Mouse (Mus musculus) heart, embryonic 12.5 days (tissue): ENCODE measurements around the gene Celsr1. TPM values are rescaled to one million over a fixed set of nuclear protein-coding genes. Genes with fewer than 3 reads are reported as not detected.
A peak's percentile ranks its signal among the peaks of the same experiment; 100 is the strongest.

Experiments used
- ATAC-seq: fragments of 200-750 bp; cut with Nextera tagmentation; 2 replicates; pipeline ENCODE4 v1.8.0; 2017; ENCODE audit warnings: moderate TSS enrichment, moderate library complexity; ENCODE audit not compliant: insufficient number of reproducible peaks, low FRiP score
- H3K27ac ChIP-seq: fragments of 300-500 bp; sonication (generic); 2 replicates; pipeline ENCODE4 v1.5.1; 2016; ENCODE audit warnings: mild to moderate bottlenecking, moderate library complexity; ENCODE audit not compliant: poor library complexity, severe bottlenecking
- H3K27me3 ChIP-seq: fragments of 300-500 bp; sonication (generic); replicated peaks from 2 replicates; pipeline ENCODE4 v1.6.1; 2016; ENCODE audit warnings: mild to moderate bottlenecking, moderate library complexity
- H3K36me3 ChIP-seq: fragments of 300-500 bp; sonication (generic); 2 replicates; pipeline ENCODE4 v1.6.1; 2016; ENCODE audit warnings: mild to moderate bottlenecking, moderate library complexity
- H3K4me1 ChIP-seq: fragments of 300-500 bp; sonication (generic); replicated peaks from 2 replicates; pipeline ENCODE4 v1.6.1; 2016; ENCODE audit warnings: mild to moderate bottlenecking
- H3K4me2 ChIP-seq: fragments of 300-500 bp; sonication (generic); 2 replicates; pipeline ENCODE4 v1.6.1; 2016; ENCODE audit warnings: mild to moderate bottlenecking, moderate library complexity
- H3K4me3 ChIP-seq: fragments of 300-500 bp; sonication (generic); 2 replicates; pipeline ENCODE4 v1.5.1; 2016; ENCODE audit warnings: mild to moderate bottlenecking
- H3K9ac ChIP-seq: fragments of 300-500 bp; sonication (generic); 2 replicates; pipeline ENCODE4 v1.6.1; 2016; ENCODE audit warnings: mild to moderate bottlenecking, moderate library complexity
- H3K9me3 ChIP-seq: fragments of 300-500 bp; sonication (generic); replicated peaks from 2 replicates; pipeline ENCODE4 v1.6.1; 2016; ENCODE audit warnings: mild to moderate bottlenecking, moderate library complexity
- WGBS: fragments of 180-500 bp; shearing (Covaris S2); methylation state at CpG from one replicate; pipeline ENCODE4 v1.1.7; 2016; 5-methylcytosine and 5-hydroxymethylcytosine counted together
- polyA plus RNA-seq: library from polyadenylated mRNA; unstranded; fragments of >200 nt; fragmentation: Nextera tagmentation; extraction: Ambion mirVana; gene quantifications from 2 replicates; pipeline ENCODE4 v1.2.1, GENCODE M21; 2016

The Celsr1 gene
- polyA plus RNA-seq, 1 experiment from 2014 or later = 2.0 TPM

DNA sequence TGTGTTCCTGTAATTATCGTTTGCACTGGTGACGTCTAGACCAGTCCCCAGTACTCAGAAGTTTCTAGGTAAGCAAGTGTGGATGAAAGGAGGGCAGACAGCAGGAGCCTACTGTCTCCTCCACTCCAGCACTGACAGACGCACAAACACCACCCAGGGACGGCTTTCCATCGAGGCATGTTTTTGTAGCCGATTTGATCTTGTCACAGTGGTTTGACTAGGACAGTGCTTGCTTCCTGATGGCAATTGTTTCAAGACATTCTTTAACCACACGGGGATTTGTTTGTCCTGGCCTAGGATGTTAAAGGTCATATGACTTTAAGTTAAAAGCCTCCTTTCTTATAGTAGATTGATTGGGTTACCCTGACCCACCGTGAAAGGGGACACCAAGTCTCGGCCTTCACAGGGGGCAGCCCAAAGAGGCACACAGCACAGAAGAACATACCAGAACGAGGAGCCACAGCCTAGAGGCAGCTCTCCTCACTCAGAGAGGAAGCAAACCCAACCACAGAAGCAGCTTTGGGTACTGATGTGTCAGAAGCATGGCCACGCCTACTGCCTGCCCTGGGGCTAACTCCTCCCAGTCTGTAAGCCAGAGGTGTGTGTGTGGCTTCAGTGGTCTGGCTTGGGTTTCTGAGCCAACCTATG is 51.7 kb downstream of the Celsr1 start:
- peak; percentile 38; the same call in 1 of the 2 replicates for ATAC-seq

DNA sequence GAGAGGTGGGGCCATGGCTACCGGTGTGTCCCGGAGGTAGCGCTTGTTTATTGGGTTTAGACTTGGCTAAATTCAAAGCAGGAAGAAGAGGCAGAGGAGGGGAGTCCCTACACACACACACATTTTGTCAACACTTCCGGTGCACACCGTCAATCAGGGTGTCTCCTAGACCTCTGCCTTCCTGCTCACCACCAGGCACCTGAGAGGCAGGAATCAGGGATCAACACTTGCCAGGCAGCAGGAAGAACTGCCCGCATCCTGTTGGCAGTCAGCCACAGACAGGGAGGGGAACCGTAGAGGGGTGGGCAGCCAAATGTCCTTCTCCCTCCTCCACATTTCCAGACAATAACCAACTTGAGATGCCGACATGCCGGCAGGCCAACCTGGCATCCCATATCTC is 56.5 kb downstream of the Celsr1 start:
- Histone ChIP-seq H3K27me3 (no peaks in the 10 kb centered on the region), H3K27ac (no peak overlapping the region), H3K9me3 (no peaks in the 10 kb centered on the region), H3K4me3 (no peak overlapping the region), H3K36me3 (no peaks in the 10 kb centered on the region), H3K9ac (no peak overlapping the region), H3K4me2 (no peak overlapping the region), H3K4me1 (peaks cover 39% of the 10 kb centered on the region)
- ATAC-seq = no peak
- 43% methylated on average over 9 of the region's 9 CpGs for WGBS

More for the DNA sequence above, 51.7 kb downstream of the Celsr1 start:
- Histone ChIP-seq H3K4me3 (no peak overlapping the region), H3K27me3 (no peaks in the 10 kb centered on the region), H3K27ac (no peak overlapping the region), H3K9ac (no peak overlapping the region), H3K4me1 (peaks cover 16% of the 10 kb centered on the region), H3K4me2 (no peak overlapping the region), H3K36me3 (no peaks in the 10 kb centered on the region), H3K9me3 (no peaks in the 10 kb centered on the region)
- 38% methylated on average over 11 of the region's 11 CpGs for WGBS

DNA sequence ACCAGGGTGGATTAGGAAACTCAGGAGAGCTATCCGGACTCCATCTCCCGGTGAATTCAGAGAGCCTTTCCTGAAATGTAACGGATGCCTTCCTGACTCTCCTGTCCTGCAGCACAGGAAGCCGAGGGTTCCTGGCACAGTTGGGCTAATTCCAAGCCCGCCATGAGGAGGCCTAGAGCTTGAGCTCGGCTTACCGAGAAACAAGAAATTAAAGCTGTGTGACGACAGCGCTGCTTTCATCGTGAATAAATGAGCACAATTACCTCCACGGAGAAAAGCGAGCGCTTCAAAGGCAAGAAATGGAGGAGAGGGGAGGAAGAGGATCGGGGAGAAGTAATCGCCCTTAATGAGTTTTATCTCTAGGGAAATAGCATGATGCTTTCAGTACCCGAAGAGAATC is 57.8 kb downstream of the Celsr1 start:
- no peaks in the 10 kb centered on the region for H3K36me3 ChIP-seq
- no peak overlapping the region for H3K4me2 ChIP-seq
- H3K27ac ChIP-seq = no peak overlapping the region
- no peaks in the 10 kb centered on the region for H3K27me3 ChIP-seq
- H3K9me3 ChIP-seq = no peaks in the 10 kb centered on the region
- no peak for ATAC-seq
- H3K9ac ChIP-seq = no peak overlapping the region
- no peak overlapping the region for H3K4me3 ChIP-seq
- 55% methylated on average over 16 of the region's 16 CpGs for WGBS
- H3K4me1 ChIP-seq = peaks cover 34% of the 10 kb centered on the region

DNA sequence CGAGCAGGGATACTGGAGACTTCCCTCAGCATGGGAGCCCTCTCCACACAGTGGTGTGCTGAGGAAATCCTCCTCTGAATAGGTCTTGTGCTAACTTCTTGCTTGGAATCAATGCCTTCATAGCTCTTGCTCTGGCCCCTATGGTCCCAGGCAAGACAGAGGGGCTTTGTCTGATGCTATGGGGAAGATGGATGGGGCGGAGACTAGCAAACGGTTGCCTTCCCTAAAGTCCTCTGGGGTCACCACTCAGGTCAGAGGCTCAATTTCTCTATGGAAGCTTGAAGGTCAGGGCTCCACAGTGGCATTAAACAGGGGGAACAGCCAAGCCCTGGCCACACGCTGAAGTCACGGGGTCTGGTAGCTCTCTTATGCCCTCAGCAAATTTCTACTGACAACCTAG is 62.0 kb downstream of the Celsr1 start:
- no peak overlapping the region for H3K4me2 ChIP-seq
- 68% methylated on average over 5 of the region's 5 CpGs for WGBS
- no peaks in the 10 kb centered on the region for H3K36me3 ChIP-seq
- H3K27me3 ChIP-seq = no peaks in the 10 kb centered on the region
- H3K4me1 ChIP-seq = peaks cover 42% of the 10 kb centered on the region
- no peak overlapping the region for H3K9ac ChIP-seq
- H3K27ac ChIP-seq = no peak overlapping the region
- no peaks in the 10 kb centered on the region for H3K9me3 ChIP-seq
- ATAC-seq = no peak
- no peak overlapping the region for H3K4me3 ChIP-seq

DNA sequence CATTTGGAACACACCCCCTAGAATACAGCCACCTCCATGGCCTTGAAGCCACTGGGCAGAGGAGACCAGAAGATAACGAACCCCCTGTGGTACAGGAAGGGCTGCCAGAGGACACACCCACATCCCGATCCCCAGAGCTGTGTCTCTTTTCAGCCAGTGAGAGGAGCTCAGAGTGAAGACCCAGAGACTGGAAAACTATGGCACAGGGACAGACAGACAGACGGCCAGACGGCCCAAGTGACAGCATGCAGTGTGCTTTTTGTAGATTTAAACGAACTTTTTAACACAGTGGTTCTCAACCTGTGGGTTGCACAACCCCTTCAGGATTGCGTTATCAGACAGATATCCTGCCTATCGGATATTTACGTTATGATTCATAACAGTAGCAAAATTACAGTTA is 63.1 kb downstream of the Celsr1 start:
- no peak overlapping the region for H3K4me2 ChIP-seq
- H3K36me3 ChIP-seq = no peaks in the 10 kb centered on the region
- H3K4me3 ChIP-seq = no peak overlapping the region
- peaks cover 31% of the 10 kb centered on the region for H3K4me1 ChIP-seq
- WGBS = 55% methylated on average over 8 of the region's 8 CpGs
- no peak for ATAC-seq
- no peak overlapping the region for H3K9ac ChIP-seq
- no peak overlapping the region for H3K27ac ChIP-seq
- H3K9me3 ChIP-seq = no peaks in the 10 kb centered on the region
- no peaks in the 10 kb centered on the region for H3K27me3 ChIP-seq

DNA sequence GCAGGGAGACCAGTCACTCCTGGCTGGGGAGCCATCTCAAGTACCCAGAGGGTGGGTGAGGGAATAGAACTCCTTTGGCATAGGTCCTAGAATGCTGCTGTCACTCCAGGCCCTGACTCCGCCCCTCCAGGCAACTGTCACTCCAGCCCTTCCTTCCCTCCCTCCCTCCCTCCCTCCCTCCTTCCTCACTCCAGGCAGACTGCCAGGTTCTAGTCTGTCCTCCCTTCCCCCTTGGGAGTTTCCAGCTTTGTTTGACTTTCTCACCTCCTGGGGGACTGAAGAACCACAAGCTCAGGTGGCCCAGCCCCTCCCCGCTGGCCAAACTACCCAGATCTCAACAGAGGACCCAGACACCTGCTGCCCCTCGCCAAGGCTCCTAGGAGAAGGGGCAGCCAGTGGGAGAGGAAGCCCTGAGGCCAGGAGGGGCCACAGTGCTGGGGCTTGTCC is 63.8 kb downstream of the Celsr1 start:
- Histone ChIP-seq H3K9me3 (no peaks in the 10 kb centered on the region), H3K27me3 (no peaks in the 10 kb centered on the region), H3K4me3 (no peak overlapping the region), H3K4me1 (peaks cover 26% of the 10 kb centered on the region), H3K27ac (peak overlapping the region; percentile 53; the same call in 1 of the 2 replicates), H3K9ac (no peak overlapping the region), H3K4me2 (0 out of 2 replicates have a peak overlapping the region, but pooled peaks have one; percentile 3), H3K36me3 (no peaks in the 10 kb centered on the region)
- ATAC-seq = peak; percentile 79
- 35% methylated on average over 3 of the region's 3 CpGs for WGBS

GRCm38 (mm10) chr15:85969291-85969690 is 64.3 kb downstream of the Celsr1 start:
- H3K4me1 ChIP-seq = peaks cover 22% of the 10 kb centered on the region
- no peaks in the 10 kb centered on the region for H3K36me3 ChIP-seq
- 81% methylated on average over 7 of the region's 7 CpGs for WGBS
- H3K9ac ChIP-seq = no peak overlapping the region
- no peak overlapping the region for H3K4me2 ChIP-seq
- no peaks in the 10 kb centered on the region for H3K27me3 ChIP-seq
- no peaks in the 10 kb centered on the region for H3K9me3 ChIP-seq
- H3K27ac ChIP-seq = peak overlapping the region; percentile 8; the same call in 1 of the 2 replicates
- peak; percentile 3; the same call in 1 of the 2 replicates for ATAC-seq
- no peak overlapping the region for H3K4me3 ChIP-seq

DNA sequence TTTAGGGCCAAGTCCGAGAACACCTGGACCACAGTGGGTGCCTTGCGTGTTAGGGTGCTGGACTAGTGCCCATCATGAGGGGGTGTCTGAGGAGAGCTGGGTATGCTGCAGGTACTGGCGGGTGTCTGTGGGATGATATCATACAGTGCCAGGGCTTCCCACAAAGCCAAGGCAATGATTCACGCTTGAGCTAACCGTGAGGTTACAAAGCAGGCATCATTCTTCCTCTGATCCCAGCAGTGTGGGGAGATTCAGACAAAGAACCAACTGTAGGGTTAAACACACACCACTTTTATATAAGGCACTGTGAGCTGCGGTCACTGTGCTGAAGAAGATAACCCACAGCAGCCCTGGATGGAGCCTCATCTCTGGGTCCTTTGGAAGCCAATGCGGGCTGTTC is 67.5 kb downstream of the Celsr1 start:
- no peak overlapping the region for H3K4me2 ChIP-seq
- peaks cover 20% of the 10 kb centered on the region for H3K4me1 ChIP-seq
- no peak overlapping the region for H3K27ac ChIP-seq
- ATAC-seq = no peak
- no peaks in the 10 kb centered on the region for H3K9me3 ChIP-seq
- no peaks in the 10 kb centered on the region for H3K27me3 ChIP-seq
- H3K4me3 ChIP-seq = no peak overlapping the region
- H3K9ac ChIP-seq = no peak overlapping the region
- 83% methylated on average over 7 of the region's 7 CpGs for WGBS
- no peaks in the 10 kb centered on the region for H3K36me3 ChIP-seq

- ATAC-seq = no peak
- Histone ChIP-seq H3K9ac (no peak overlapping the region), H3K27ac (no peak overlapping the region), H3K36me3 (no peaks in the 10 kb centered on the region), H3K4me1 (peaks cover 8% of the 10 kb centered on the region), H3K4me3 (no peak overlapping the region), H3K9me3 (no peaks in the 10 kb centered on the region), H3K4me2 (no peak overlapping the region), H3K27me3 (no peaks in the 10 kb centered on the region)
- 69% methylated on average over 8 of the region's 8 CpGs for WGBS
These were observed 70.2 kb downstream of the Celsr1 start for GRCm38 (mm10) chr15:85963279-85963840.

GRCm38 (mm10) chr15:85962691-85963090 is 70.9 kb downstream of the Celsr1 start:
- no peak overlapping the region for H3K27ac ChIP-seq
- H3K36me3 ChIP-seq = 0 out of 2 replicates have a peak, but pooled peaks cover 4% of the 10 kb centered on the region
- H3K9me3 ChIP-seq = 0 out of 2 replicates have a peak, but pooled peaks cover under 1% of the 10 kb centered on the region
- H3K4me2 ChIP-seq = no peak overlapping the region
- H3K4me1 ChIP-seq = peaks cover 8% of the 10 kb centered on the region
- WGBS = 90% methylated on average over 8 of the region's 8 CpGs
- H3K27me3 ChIP-seq = no peaks in the 10 kb centered on the region
- no peak for ATAC-seq
- H3K9ac ChIP-seq = no peak overlapping the region
- H3K4me3 ChIP-seq = no peak overlapping the region

- Histone ChIP-seq H3K27me3 (no peaks in the 10 kb centered on the region), H3K9ac (no peak overlapping the region), H3K4me3 (no peak overlapping the region), H3K27ac (no peak overlapping the region), H3K4me2 (no peak overlapping the region), H3K36me3 (0 out of 2 replicates have a peak, but pooled peaks cover 4% of the 10 kb centered on the region), H3K9me3 (0 out of 2 replicates have a peak, but pooled peaks cover 5% of the 10 kb centered on the region), H3K4me1 (peaks cover 8% of the 10 kb centered on the region)
- no peak for ATAC-seq
- 77% methylated on average over 4 of the region's 4 CpGs for WGBS
These were observed 71.9 kb downstream of the Celsr1 start for GRCm38 (mm10) chr15:85961651-85962050.
